Mouse (Mus musculus): ENCODE data around the gene Commd8. TPM values are rescaled to one million over a fixed set of nuclear protein-coding genes. Genes with fewer than 3 reads are reported as not detected.

Gene Commd8
- polyA plus RNA-seq (2017; shearing (Covaris generic)) = 207 TPM

GRCm38 (mm10) chr5:72167594-72168284, at the start of gene Commd8:
Gene Commd8, minus strand, starts transcription at chr5:72168189.

All from CD4-positive, CD25-positive, alpha-beta regulatory T cell, adult 9 weeks (primary cell).